Mouse (Mus musculus) spleen, adult 2 months (tissue): ENCODE data around the gene Rsrc1. TPM values are rescaled to one million over a fixed set of nuclear protein-coding genes. Genes with fewer than 3 reads are reported as not detected.
"Not testable (repeated sequence)": the region's sequence is repeated elsewhere in the genome, so short reads cannot be mapped to it uniquely, and the experiment has no call there.

Experiments used
- DNase-seq, 2 experiments: peaks; one replicate each; pipeline versions ENCODE4 v3.0.0 to v3.0.0-alpha.2; 2012 to 2021; ENCODE audit warnings: low spot score in 2 of 2, low read depth in 1 of 2
- H3K27ac ChIP-seq: fragments of 200-500 bp; 2 replicates; pipeline ENCODE4 v1.5.1; 2012; ENCODE audit warnings: low read length, inconsistent platforms; ENCODE audit not compliant: insufficient read depth
- H3K27me3 ChIP-seq: fragments of 200-500 bp; 2 replicates; pipeline ENCODE4 v1.6.1; 2012; ENCODE audit warnings: mild to moderate bottlenecking, moderate library complexity, low read length, inconsistent platforms; ENCODE audit not compliant: control insufficient read depth, insufficient read depth
- H3K36me3 ChIP-seq: fragments of 200-500 bp; 2 replicates; pipeline ENCODE4 v1.6.1; 2012; ENCODE audit warnings: mild to moderate bottlenecking, low read length, inconsistent platforms; ENCODE audit not compliant: control insufficient read depth, insufficient read depth
- H3K4me1 ChIP-seq: fragments of 200-500 bp; 2 replicates; pipeline ENCODE4 v1.6.1; 2011; ENCODE audit warnings: inconsistent platforms; ENCODE audit not compliant: control insufficient read depth, insufficient read depth, insufficient read length
- H3K4me3 ChIP-seq: fragments of 200-500 bp; 2 replicates; pipeline ENCODE4 v1.5.1; 2011; ENCODE audit warnings: mild to moderate bottlenecking, inconsistent platforms; ENCODE audit not compliant: insufficient read depth, insufficient read length; ENCODE audit errors: extremely low read depth
- CTCF ChIP-seq: fragments of 200-500 bp; IDR thresholded peaks from 2 replicates; pipeline ENCODE4 v1.5.1; 2011; ENCODE audit warnings: mild to moderate bottlenecking, inconsistent platforms; ENCODE audit not compliant: insufficient read depth, insufficient read length, insufficient replicate concordance; ENCODE audit errors: extremely low read depth
- POLR2A ChIP-seq: fragments of 200-500 bp; IDR thresholded peaks from 2 replicates; pipeline ENCODE4 v1.6.1; 2011; ENCODE audit warnings: low read depth, low read length, inconsistent platforms
- WGBS: fragments of 180-500 bp; shearing (Covaris S2); methylation state at CpG from one replicate; pipeline ENCODE4 v1.1.7; 2018; 5-methylcytosine and 5-hydroxymethylcytosine counted together
- polyA plus RNA-seq: library from polyadenylated mRNA; depleted of rRNA; stranded (reverse); fragments of >200 nt; gene quantifications from 2 replicates; pipeline ENCODE4 v1.2.3, GENCODE M21; 2012

Gene Rsrc1
- polyA plus RNA-seq, 1 experiment = 2.1 TPM

DNA sequence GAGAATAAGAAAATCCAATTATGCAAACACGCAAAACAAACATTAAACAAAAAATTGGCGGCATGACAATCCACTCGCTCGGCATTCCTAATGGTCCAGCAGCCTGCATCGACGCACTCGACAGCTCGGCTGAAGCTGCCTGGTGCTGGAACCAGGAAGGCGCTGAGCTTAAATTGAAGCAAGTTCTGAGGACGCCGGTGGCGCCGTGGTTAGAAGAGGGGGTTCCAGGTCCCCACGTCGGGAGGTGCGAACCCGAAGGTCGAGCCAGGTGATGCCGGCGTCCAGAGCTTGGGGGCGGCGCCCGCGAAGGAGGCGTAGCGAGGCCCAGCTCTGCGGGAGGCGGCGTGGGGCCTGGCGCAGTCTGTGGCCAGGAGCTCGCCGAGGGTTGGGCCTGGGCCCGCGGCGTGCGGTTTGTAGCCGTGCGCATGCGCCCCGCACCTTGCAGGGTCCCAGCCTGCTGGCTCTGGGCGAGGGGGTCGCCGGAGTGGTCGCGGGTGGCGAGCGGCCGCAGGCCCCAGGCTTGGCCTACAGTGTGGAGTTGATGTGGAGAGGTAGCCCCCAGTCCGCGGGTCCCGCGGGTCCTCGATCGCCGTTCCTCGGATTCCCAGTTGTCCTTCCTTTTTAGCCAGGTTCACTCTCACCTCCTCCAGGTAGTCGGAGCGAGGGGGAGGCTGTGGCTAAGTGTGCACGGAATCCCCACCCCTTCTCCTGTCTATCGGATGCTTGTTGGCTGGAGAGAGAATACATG lies 4.5 kb downstream of the Rsrc1 start:
- peaks cover 21% of the 10 kb centered on the region for H3K27me3 ChIP-seq
- H3K27ac ChIP-seq = no peak overlapping the region
- H3K36me3 ChIP-seq = no peaks in the 10 kb centered on the region
- H3K4me3 ChIP-seq = peak overlapping the region; percentile 74
- TF ChIP-seq CTCF = no peak
- TF ChIP-seq POLR2A = no peak
- peak; percentile 56 to 70 for DNase-seq
- under 1% methylated on average over 58 of the region's 60 CpGs for WGBS
- H3K4me1 ChIP-seq = peaks cover 7% of the 10 kb centered on the region

DNA sequence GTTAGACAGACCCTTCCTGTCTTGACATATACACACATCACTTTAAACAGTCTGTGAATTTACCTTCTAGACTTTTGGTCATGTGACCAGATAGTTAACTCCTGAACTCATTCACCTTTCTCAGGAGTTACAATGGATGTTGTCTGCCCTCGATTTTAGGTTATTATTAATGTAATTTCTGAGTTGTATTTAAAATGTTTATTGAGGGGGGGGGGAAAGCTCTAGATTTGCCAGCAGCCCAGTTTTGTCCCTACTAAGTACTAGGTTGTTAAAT lies 5.0 kb downstream of the Rsrc1 start:
- TF ChIP-seq POLR2A (no peak), CTCF (no peak)
- Histone ChIP-seq H3K27ac (no peak overlapping the region), H3K27me3 (peaks cover 16% of the 10 kb centered on the region), H3K4me1 (peaks cover 2% of the 10 kb centered on the region; the same call in 1 of the 2 replicates), H3K36me3 (no peaks in the 10 kb centered on the region), H3K4me3 (peak overlapping the region; percentile 74)
- 11% methylated on average over 1 of the region's 1 CpGs for WGBS
- no peak for DNase-seq

GRCm38 (mm10) chr3:66996820-66997219 lies 15.6 kb downstream of the Rsrc1 start:
- H3K4me1 ChIP-seq = no peaks in the 10 kb centered on the region
- H3K27me3 ChIP-seq = no peaks in the 10 kb centered on the region
- no peak overlapping the region for H3K27ac ChIP-seq
- H3K4me3 ChIP-seq = no peak overlapping the region
- 98% methylated on average over 1 of the region's 1 CpGs for WGBS
- no peak for TF ChIP-seq CTCF
- no peak for TF ChIP-seq POLR2A
- peaks cover 12% of the 10 kb centered on the region for H3K36me3 ChIP-seq
- no peak for DNase-seq

GRCm38 (mm10) chr3:67036387-67037062 lies 55.3 kb downstream of the Rsrc1 start:
- TF ChIP-seq POLR2A (no peak), CTCF (no peak)
- Histone ChIP-seq H3K27ac (no peak overlapping the region), H3K4me1 (no peaks in the 10 kb centered on the region), H3K4me3 (no peak overlapping the region), H3K27me3 (no peaks in the 10 kb centered on the region), H3K36me3 (0 out of 2 replicates have a peak, but pooled peaks cover 1% of the 10 kb centered on the region)
- WGBS = 92% methylated on average over 6 of the region's 6 CpGs
- no peak for DNase-seq

DNA sequence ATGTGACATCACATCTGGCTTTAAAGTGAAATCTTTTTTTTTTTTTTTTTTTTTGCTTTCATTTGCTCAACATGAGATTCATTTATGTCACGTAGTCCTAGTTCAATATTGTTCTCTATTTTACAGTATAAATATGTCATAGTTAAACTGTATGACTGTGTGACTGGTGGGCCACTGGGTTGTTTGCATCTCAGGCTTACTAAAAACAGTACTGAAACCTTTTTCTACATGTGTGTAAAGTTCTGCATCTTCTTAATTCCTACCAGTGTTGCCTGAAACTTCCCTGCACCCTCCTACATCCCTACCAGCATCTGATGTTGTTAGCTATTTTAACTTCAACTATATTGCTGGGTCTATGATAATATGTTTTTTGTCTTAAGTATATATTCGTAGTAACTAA lies 78.6 kb downstream of the Rsrc1 start:
- WGBS = 93% methylated on average over 2 of the region's 2 CpGs
- DNase-seq = no peak
- no peak overlapping the region for H3K27ac ChIP-seq
- TF ChIP-seq POLR2A (no peak), CTCF (no peak)
- H3K4me3 ChIP-seq = no peak overlapping the region
- H3K27me3 ChIP-seq = no peaks in the 10 kb centered on the region
- peaks cover 4% of the 10 kb centered on the region for H3K36me3 ChIP-seq
- H3K4me1 ChIP-seq = no peaks in the 10 kb centered on the region

DNA sequence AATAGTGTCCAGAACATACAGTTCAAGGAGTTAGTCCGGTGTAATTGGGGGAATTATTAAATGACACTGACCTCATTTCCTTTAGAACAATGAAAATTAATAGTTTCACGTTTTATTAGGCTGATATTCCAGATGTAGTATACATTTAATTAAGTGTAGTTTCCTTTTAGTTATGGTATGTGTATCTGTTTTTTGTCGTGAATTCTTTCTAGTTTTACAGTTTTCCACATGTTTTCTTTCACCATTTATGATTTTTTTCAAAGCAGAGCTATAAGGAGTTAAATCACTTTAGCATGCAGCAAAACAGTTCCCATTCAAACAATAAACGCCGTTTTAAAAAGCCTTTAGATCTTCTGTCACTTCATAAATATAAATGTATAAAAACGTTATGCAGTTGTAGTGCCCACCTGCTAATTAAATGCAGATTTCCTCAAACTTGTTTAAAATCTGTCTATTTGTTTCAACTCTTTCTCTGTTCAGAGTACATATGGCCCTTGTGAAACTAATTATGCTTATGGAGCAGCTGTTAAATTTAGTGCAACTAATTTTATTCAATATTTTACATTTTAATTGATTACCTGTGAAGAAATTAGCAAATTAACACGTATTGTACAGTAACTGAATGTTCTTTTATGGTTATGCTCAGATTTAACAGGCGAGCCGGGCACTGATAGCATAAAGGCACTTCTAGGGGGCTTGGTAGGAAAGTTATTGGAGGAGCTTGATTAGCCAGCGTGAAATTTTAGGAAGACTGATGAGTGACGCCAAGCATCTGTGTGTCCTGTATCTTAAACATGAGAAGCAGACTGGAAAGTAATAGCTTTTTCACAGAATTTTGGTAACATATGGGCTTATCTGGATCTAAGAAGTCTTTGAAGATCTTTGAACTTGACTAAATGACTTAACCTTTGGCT lies 89.6 kb downstream of the Rsrc1 start:
- H3K4me1 ChIP-seq = no peaks in the 10 kb centered on the region
- DNase-seq = no peak
- no peak overlapping the region for H3K4me3 ChIP-seq
- no peak overlapping the region for H3K27ac ChIP-seq
- TF ChIP-seq CTCF (no peak), POLR2A (no peak)
- 92% methylated on average over 11 of the region's 11 CpGs for WGBS
- no peaks in the 10 kb centered on the region for H3K36me3 ChIP-seq
- no peaks in the 10 kb centered on the region for H3K27me3 ChIP-seq

DNA sequence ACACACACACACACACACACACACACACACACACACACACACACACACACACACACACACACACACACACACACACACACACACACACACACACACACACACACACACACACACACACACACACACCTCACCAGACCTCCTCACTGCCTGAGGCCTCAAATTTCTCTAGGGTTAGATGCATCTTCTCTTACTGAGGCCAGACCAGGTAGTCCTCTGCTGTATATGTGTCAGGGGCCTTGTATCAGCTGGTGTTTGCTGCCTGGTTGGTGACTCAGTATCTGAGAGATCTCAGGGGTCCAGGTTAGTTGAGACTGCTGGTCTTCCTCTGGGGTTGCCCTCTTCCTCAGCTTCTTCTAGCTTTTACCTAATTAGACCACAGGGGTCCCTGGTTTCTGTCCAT lies 92.5 kb downstream of the Rsrc1 start:
- DNase-seq, H3K27me3 ChIP-seq, H3K27ac ChIP-seq, H3K36me3 ChIP-seq, H3K4me3 ChIP-seq, H3K4me1 ChIP-seq: not testable (repeated sequence)
